Mouse (Mus musculus) heart, embryonic 14.5 days (tissue): ENCODE data around the gene Lipo3. TPM values are rescaled to one million over a fixed set of nuclear protein-coding genes. Genes with fewer than 3 reads are reported as not detected.

Experiments
- ATAC-seq: fragments of 200-750 bp; cut with Nextera tagmentation; 2 replicates; pipeline ENCODE4 v1.8.0; 2017; ENCODE audit warnings: low read depth, moderate TSS enrichment; ENCODE audit not compliant: insufficient number of reproducible peaks, insufficient read depth, low FRiP score
- H3K27ac ChIP-seq, 2 experiments: fragments of 200-500 bp in 1 of 2; fragments of 300-500 bp in 1 of 2; sonication (generic) in 1 of 2; replicated peaks in 1 of 2; 2 replicates each; pipeline ENCODE4 v1.5.1; 2012 to 2014; ENCODE audit warnings: low read depth in 2 of 2, low read length in 2 of 2, control low read depth in 1 of 2, mild to moderate bottlenecking in 1 of 2, mixed read lengths in 1 of 2; ENCODE audit not compliant: control insufficient read depth in 1 of 2, insufficient read depth in 1 of 2
- H3K27me3 ChIP-seq: fragments of 300-500 bp; sonication (generic); 2 replicates; pipeline ENCODE4 v1.6.1; 2014; ENCODE audit warnings: mild to moderate bottlenecking, low read length, control low read depth; ENCODE audit not compliant: control insufficient read depth, insufficient read depth
- H3K36me3 ChIP-seq: fragments of 300-500 bp; sonication (generic); 2 replicates; pipeline ENCODE4 v1.6.1; 2014; ENCODE audit warnings: mild to moderate bottlenecking, control low read depth, low read length, mixed read lengths; ENCODE audit not compliant: control insufficient read depth, insufficient read depth
- H3K4me1 ChIP-seq, 2 experiments: fragments of 200-500 bp in 1 of 2; fragments of 300-500 bp in 1 of 2; sonication (generic) in 1 of 2; 2 replicates each; pipeline ENCODE4 v1.6.1; 2012 to 2014; ENCODE audit warnings: low read length in 2 of 2, control low read depth in 1 of 2, mixed read lengths in 1 of 2; ENCODE audit not compliant: control insufficient read depth in 2 of 2, insufficient read depth in 2 of 2
- H3K4me2 ChIP-seq: fragments of 300-500 bp; sonication (generic); 2 replicates; pipeline ENCODE4 v1.6.1; 2014; ENCODE audit warnings: mild to moderate bottlenecking, low read length
- H3K4me3 ChIP-seq, 2 experiments: fragments of 200-500 bp in 1 of 2; fragments of 300-500 bp in 1 of 2; sonication (generic) in 1 of 2; 2 replicates each; pipeline ENCODE4 v1.5.1; 2012 to 2014; ENCODE audit warnings: low read length in 2 of 2, mild to moderate bottlenecking in 2 of 2, control low read depth in 1 of 2, low read depth in 1 of 2, moderate library complexity in 1 of 2; ENCODE audit not compliant: control insufficient read depth in 1 of 2, insufficient read depth in 1 of 2
- H3K9ac ChIP-seq: fragments of 300-500 bp; sonication (generic); 2 replicates; pipeline ENCODE4 v1.6.1; 2014; ENCODE audit warnings: mild to moderate bottlenecking, low read length
- H3K9me3 ChIP-seq: fragments of 300-500 bp; sonication (generic); 2 replicates; pipeline ENCODE4 v1.6.1; 2016; ENCODE audit warnings: low read length, control low read depth; ENCODE audit not compliant: control insufficient read depth
- microRNA-seq: library from miRNA; unstranded; fragments of <30 nt; microRNA quantifications from one replicate; pipeline ENCODE4, GENCODE M21; 2016
- polyA plus RNA-seq: library from polyadenylated mRNA; unstranded; fragments of >200 nt; fragmentation: Nextera tagmentation; extraction: Ambion mirVana; gene quantifications from 2 replicates; pipeline ENCODE4 v1.2.1, GENCODE M21; 2014

Lipo3 gene
- polyA plus RNA-seq, 1 experiment from 2014 or later: 17.0 TPM

DNA sequence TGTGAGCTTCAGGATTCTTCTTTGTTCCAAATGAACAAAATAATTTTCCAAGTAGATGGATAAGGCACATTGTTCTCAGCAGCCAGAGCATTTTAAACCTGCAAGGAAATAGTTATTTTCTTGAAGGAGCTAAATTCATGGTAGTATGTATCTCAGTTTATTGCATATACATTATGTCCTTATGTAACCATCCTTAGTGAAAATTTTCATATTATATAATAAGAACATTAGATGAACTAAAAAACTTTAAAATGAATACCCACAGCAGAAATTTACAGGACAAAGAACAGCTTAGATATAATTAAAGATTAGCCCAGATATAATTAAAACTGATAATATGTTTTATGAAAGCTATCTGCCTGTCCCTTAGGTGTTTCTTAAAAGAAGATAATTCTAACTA, 244.1 kb downstream of the Lipo3 start, which contains the start of gene Lipo4:
Lipo4 (minus strand) TSS at position 101 of the 400 bp plus-strand sequence.
- Histone ChIP-seq H3K27me3 (no peaks in the 10 kb centered on the region), H3K27ac (no peak within 1 kb of the TSS), H3K36me3 (no peaks in the 10 kb centered on the region), H3K4me1 (no peaks in the 10 kb centered on the region), H3K4me2 (no peak within 1 kb of the TSS), H3K9ac (no peak within 1 kb of the TSS), H3K4me3 (no peak within 1 kb of the TSS), H3K9me3 (no peaks in the 10 kb centered on the region)
- ATAC-seq: no peak

Small RNA genes lying within 50 kb of the gene (microRNA-seq; reads per million reads assigned to microRNA genes)
- gene Gm27440: not detected

Other genes starting within 250 kb of the Lipo3 start
- gene Lipo4, start 244.2 kb downstream of the Lipo3 start, polyA plus RNA-seq: not detected in 2 replicates
- not detected in 2 replicates for gene Gm8978, start 136.7 kb downstream of the Lipo3 start, polyA plus RNA-seq
- 0.66 and 0.70 TPM in 2 replicates for gene Lipo2, start 10.6 kb downstream of the Lipo3 start, polyA plus RNA-seq
- gene Lipo1, start 25.5 kb upstream of the Lipo3 start, polyA plus RNA-seq: not detected in 2 replicates
- gene Lipf, start 199.2 kb upstream of the Lipo3 start, polyA plus RNA-seq: 0.19 TPM in 1 of 2 replicates, not detected in the other
- not detected in 2 replicates for gene Lipk, start 246.3 kb upstream of the Lipo3 start, polyA plus RNA-seq